Mouse (Mus musculus) ovary, postnatal 36 days (tissue): Measurements from ENCODE around the gene Plscr2.
"Not testable (repeated sequence)": the region's sequence is repeated elsewhere in the genome, so short reads cannot be mapped to it uniquely, and the experiment has no call there.

Experiments
- DNase-seq: peaks from one replicate; pipeline ENCODE4 v3.0.0; 2022; ENCODE audit warnings: low spot score, mixed read lengths

Plscr2 gene

DNA sequence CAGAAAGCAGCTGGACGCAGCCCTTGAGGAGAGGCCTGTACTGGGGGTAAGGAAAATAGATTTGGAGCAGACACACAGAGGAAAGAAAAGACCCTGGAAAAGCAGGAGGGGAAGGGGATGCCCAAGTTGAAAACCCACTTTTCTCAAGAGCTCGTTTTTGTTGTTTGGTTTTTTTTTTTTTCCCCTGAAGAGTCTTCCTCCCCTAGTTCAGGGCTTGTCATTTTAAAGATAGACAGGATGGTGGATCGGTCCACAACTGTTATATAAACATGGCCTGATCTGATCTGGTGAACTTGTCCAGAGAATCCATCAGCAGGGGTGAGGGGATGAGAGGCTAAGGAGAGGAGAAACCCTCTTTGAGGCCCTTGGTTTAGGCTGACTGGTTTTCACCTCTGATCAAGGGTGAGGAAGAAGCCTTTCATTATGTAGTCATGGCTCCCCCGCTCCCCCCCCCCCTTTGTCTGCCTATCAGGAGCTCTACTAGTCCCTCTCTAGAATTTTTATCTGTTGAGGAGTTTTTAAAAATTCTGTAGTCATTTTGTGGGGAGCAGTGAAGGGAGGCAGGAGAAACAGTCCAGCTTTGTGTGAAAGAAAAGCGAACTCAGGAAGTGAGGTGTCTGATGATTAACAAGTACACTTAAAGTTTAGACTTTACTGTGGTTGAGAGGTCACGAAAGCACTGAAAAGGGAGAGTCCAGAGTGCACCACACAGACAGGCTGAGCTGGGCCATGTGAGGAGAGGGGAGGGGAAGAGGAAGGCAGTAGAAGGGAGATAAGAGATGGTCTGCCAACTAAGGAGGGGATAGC lies 1.2 kb upstream of the Plscr2 start:
- DNase-seq: no peak

DNA sequence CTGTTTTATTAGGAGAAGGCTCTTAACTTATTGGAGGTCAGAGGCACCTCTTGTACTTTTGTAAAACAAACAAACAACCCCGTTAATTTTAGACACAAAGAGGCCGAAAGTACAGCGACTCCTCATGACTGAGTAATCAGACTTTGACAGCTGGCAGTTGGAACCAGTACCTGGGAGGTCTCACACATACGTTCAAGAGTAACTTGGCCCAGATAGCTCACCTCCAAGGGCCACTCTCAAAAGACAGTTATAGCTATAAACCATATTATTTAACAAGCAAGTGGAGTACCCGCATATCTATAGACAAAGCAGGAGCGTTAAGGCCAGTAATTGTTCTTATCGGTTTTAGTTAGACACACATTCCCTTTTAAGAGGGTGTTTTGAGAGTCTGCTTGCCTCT lies 958 bp downstream of the Plscr2 start:
- DNase-seq: no peak

DNA sequence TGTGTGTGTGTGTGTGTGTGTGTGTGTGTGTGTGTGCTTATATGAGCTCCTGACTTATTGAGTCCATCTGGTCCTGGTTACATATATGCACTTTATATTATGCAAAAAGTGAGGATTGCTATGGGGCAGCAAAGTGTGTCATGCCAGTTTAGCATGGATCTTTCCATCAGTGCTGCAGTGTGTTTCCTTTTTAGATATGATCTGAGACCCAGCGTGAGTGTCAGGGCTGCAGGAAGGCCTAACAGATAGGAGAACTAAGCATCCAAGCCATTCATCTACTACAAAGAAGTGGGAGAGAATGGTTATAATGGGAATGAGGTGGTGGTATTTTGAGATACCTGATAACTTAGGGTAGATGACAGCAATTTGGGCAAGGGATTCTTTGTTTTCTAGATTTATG lies 4.6 kb downstream of the Plscr2 start:
- no peak for DNase-seq

DNA sequence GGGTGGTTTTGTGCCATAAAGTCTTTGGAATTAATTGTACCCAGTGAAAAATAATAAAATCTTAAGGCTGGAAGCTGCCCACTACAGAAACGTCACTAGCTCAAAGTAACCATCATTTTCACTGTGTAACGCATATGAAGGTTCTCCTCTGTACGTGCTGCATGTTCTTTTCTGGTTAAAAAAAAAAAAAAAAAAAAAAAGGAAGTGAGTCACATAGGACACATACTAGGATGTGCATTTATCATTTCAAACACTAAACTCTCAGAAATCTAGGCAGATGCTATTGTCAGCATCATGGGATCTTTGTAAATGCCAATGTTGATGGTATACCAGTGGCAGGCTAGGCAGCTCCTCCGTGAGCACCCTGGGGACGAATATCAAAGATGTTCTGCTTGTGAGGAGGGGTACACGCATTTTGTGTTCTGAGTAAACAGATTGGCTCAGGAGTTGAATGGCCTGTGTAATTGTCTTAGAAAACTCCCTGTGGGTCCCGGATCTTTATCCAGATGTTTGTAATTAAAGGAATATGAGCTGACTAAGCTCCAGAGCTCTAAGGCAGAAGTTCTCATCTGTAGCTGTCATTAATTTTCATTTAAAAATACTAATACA lies 7.3 kb downstream of the Plscr2 start:
- DNase-seq: no peak

DNA sequence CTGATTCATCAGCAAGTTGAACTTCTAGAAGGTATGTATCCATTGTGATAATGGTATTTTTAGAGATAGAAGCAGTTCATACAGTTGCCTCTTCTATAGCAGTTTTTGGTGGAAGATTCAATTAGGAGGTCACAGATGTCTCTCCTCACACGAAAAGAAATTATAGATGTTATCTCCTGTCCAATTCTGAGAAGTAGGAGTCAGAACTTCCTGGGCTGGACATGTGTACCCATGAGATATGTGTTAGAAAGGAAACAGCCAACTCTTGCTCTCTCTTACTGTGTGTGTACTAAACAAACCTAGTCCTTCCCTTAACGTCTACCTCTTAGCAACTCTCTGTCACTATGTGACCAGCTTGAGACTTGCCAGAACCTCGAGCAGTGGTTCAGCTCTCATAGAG lies 14.3 kb downstream of the Plscr2 start:
- no peak for DNase-seq

DNA sequence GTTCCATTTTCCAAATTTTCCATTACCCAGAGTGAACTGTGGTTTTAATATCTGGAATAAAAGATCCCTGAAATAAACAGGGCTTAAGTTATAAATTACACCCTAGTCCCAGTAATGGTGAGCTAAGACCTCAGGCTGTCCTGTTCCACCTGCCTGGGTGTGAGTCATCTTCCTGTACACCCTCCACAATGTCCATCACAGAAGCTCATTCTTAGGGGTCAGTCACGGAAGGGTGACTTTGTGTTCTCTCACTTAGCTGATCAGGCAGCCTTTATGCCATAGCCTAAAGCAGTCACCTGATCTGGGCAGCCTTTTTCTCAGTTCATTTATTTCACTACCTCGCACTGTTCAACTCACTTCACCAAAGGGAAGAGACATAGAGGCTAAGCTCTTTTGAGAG lies 16.8 kb downstream of the Plscr2 start:
- DNase-seq: no peak

DNA sequence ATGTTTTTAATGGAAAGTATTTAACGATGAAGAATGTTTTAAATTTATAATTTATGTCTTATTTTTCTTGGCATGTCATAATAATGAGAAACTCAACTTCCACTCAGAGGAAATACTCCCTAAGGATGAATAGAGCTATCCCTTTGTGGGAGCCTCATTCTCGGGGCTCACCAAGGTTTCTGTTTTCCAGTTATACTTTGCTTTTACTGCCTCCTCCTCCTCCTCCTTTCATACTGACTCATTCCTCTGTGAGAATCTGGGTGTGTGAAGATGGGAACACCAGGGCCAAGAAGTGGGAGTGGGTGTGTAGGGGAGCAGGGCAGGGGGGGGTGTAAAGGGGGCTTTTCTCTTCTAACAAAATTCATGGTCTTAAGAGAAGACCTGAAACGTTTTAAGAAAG lies 17.5 kb downstream of the Plscr2 start:
- no peak for DNase-seq

DNA sequence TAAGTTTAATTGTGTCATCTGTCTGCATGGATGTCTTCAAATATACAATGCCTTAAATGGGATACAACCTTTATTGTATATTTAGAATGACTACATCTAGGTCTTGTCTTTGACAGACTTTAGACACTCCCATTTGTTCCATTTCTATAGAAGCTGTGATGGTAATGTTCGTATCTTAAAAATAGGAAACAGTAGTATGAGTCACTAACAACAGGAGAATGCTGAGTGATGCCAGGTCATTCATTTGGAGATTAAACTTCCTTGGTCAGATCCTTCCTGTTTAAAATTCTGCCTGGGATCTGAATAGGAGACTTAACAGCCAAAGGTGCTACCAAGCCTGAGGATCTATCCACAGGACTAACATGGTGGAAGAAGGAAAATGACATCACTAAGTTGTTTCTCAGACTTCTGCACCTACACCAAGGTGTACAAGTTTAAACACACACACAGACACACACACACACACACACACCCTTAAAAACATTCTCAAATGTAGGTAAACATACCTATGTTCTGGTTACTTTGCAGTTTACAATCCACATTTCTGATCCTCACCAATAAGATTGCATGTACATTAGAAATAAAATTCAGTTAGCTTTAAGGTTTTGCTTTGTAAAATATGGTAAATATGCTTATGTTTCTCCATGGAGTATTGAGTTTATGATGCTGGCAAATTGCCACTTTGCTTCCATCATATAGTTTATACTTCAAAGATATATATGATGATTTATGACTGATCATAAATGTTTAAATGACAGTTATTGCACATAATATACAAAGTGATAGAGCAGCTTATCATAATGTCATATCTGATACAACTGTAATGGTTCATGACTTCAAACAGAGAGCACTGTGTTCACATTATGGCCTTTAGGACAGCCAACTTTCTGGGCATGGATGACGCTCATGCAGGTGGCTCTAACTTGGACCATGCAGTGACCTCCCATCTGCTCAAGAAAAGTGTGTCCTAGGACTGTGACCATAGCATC lies 18.5 kb downstream of the Plscr2 start:
- DNase-seq: no peak

DNA sequence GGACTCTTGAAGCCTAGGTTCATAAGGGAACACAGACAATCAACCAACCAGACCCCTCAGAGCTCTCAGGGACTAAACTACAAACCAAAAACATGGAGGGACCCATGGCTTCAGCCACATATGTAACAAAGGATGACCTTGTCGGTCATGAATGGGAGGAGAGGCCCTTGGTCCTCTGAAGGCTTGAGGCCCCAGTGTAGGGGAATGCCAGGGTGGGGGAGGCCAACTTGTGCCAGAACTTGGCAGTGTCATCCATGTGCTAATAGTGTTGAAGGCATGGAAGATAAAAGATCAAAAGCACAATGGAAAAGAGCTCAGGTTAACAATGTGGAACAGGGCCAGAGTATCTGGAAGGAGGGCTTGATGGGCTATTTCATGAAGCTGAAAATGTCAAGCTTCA lies 22.9 kb downstream of the Plscr2 start:
- DNase-seq: no peak

DNA sequence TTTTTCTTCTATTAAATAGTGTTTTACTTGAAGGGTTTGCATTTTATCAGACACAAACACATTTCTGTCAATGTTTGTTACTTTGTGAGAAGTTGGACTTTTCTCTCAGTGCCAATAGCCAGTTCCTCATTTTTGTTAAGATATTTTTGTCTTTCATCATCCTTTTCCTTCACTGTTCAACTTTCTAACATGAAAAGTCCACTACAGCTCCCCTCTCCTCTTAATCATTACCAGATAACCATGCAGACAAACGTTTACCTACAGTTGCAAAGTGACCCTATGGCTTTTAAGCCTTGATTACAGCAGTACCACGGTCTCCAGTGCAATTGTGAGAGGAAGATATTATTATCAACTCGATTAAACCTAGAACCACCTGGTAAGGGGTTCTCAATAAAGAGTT lies 25.8 kb downstream of the Plscr2 start:
- no peak for DNase-seq

DNA sequence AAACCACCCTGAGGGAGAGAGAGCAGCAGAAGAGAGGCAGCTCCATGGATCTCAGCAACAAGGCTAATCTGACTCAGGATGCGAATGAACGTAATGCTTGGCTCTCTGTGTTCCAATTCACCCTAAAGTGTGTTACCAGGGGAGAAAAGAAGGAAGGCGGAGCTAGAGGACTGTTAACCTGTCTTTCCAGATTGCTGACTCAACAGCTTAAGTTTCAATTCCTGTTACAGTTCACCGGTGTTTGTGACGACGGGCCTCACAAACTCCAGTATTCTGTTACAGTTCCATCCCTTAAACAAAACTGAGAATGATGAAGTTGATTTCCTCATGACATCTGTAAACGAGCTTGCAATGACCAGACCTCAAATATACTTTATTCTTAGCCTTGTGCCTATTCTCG lies 29.7 kb downstream of the Plscr2 start:
- no peak for DNase-seq

DNA sequence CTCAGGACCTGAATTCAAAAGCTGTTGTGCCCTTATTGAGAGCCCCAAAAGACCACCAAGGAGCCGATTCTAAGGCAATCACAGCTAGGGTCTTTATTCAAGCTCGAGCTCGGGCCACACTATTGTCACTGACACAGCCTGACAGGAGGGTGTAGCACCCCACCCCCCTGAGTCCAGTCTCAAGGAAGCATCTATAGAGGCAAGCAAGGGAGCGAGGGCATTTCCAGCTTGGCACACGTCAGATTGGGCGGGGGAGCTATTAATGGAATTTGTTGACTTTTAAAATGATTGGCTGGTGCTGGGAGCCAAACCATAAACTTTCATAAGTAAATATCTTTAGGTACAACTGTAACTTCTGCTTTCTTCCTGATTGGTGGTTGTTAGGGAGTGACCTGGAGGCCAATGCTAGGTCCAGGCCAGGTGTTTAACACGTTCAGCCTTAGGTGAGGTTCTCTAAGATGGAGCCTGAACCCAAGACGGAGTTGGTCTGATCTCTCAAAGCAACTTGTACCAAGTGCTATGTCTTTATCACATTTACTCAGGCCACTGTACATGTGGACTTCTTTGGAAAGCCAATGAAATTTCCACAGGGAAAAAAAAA lies 30.3 kb downstream of the Plscr2 start:
- DNase-seq: no peak

DNA sequence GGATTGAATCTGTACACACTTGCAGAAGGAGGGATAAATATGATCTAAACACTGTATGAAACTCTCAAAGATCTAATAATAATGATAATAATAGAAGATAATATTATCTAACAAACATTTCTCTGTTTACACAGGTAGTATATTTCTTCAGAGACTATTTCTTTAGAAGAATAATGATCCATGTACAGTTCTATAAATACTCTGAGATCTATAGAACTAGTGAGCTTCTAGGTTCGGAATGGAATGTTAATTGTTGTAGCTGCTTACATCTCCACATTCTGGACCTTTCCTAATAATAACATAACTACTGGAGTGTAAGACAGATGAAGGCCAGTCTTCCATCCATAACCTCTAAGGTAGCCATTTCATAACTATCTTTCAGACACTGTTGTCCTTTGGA lies 33.7 kb downstream of the Plscr2 start, which contains the start of gene 1700057G04Rik:
1700057G04Rik (plus strand) TSS at position 301 of the 400 bp plus-strand sequence.
- DNase-seq: no peak

DNA sequence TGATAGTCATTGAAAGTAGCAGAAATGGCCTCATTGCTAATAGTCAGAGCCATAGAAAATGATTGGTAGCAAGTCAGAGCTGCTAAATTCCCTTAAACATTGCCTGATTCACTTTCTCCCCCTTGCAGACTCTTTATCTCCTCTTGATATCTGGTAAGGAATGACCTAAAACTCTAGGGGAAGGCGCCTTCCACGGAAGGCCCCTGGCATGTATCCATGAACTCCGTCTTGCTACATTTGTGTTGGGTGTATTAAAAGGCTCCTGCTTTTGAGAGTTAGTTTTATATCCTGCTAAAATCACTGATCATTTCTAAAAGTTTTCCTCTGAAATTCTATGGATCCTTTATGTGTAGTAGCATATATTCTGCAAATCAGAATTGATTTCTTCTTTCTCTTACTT lies 41.4 kb downstream of the Plscr2 start:
- DNase-seq: no peak

DNA sequence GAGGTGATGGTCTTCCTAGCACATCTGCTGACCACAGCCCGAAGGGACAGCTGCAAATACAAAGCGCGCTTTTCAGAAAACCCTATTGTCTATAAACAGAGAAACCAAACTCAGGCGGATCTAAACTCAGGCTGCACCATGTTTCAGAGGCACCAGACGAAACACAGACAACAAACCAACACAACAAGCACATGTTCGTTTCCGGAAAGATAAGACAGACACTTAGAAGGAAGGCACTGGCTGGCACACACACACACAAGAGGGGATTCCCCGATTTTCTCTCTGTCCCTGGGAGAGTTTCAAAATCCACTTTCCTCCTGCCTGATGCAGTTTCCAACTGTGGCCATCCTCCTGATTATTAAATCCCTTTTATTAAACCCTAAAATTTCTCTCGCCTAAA lies 50.5 kb downstream of the Plscr2 start:
- not testable (repeated sequence) for DNase-seq

DNA sequence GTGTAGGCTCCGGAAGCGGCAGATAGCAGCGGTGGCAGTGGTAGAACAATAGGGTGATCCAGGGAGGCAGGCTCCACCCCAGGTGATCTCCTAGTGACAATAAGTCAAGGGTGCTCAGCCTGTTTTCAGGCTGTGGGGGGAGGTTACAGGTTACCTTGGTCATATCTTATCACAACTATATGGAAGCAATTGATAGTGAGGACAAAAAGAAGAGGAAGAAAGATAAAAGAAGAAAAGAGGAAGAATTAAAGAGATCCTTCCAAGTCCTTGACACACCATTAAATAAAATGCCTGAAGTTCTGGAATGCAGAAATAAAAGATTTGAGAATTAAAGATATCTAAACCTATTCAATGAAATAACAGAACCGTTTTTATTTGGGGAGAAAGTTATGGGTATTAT lies 51.4 kb downstream of the Plscr2 start:
- DNase-seq: no peak

DNA sequence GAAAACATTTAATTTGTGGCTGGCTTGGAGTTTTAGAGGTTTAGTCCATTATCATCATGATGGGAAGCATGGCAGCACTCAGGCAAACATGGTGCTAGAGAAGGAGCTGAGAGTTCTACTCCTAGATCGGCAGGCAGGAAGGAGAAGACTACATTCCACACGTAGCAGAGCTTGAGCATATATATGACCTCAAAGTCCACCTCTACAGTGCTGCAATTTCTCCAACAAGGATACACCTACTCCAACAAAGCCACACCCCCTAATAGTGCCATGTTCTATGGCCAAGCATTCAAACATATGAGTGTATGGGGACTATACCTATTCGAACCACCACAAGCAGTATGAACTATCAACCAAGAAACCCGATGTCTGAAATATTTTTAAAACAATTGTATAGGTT lies 56.0 kb downstream of the Plscr2 start:
- no peak for DNase-seq

DNA sequence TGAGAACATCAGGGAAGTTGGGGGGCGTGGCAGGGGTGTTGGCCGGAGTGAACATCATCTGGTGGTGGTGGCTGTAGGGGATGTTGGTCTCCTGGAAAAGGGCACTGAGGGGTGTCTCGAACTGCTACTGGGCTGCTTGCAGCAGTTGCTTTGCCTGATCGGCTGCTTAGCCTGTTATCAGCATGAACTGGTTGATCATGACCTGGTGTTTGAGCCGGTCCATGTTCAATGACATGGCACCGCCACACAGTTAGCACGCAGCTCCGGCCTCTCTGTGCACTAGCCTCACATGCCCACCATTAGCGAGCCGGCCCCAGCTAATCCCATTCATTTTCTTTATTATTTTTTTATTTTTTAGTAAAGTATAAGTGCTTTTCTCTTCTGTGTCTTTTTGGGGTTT lies 59.4 kb downstream of the Plscr2 start:
- no peak for DNase-seq

DNA sequence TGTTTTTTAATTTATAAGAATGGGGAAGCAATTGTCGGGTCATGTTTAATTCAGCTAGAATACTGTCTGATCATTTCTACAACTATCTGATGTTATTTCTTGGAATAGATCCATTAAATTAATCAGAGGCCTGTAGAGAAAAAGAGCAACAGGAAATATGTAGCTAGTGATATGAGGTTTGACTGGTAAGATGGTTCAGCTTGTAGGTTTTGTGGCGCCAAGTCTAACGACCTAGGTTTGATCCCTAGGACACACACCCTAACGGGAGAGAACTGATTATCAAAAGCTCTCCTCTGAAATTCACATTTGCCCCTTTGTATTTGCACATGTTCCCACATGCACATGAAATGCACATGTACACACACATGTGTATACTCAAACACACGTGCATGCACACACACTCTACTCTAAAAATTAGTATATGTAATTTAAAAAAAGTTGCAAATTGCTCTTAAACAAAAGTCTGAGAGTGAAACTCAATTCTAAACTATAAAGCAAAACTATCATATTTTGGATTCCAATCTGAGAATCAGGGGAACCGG lies 59.9 kb downstream of the Plscr2 start:
- no peak for DNase-seq

DNA sequence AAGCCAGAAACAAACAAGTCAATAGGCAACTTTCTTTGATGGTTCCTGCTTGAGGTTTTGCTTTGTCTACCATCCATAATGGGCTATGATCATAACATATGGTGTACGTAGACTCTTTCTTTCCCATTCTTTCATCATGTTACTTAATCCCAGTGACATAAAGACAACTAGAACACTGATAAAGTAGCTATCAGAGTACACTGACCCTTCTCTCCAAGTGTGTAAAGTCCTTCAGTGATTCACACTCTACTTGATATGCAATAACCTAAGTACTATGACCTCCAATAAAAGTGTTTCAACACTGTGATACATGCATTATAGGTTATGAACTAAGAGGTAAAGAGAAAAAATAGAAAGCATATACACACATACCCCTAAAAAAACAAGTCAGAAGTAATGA lies 61.7 kb downstream of the Plscr2 start:
- DNase-seq: no peak

DNA sequence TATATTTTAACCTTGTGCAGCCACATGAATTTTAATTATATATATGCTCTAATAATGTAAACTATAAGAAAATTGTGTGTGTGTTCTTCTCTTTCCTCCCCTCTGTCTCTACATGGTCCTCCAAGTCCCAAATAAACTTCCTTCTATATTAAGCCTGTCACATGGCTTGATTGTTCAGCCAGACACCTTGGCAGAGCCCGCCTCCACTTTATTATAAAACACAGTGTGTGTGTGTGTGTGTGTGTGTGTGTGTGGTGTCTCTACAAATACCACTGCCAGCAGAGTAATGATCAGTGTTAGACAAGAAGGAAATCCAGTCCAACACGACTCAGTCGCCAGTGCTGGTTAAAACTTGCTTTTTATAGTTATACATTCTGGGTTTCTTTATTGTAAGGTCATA lies 62.3 kb downstream of the Plscr2 start:
- no peak for DNase-seq

DNA sequence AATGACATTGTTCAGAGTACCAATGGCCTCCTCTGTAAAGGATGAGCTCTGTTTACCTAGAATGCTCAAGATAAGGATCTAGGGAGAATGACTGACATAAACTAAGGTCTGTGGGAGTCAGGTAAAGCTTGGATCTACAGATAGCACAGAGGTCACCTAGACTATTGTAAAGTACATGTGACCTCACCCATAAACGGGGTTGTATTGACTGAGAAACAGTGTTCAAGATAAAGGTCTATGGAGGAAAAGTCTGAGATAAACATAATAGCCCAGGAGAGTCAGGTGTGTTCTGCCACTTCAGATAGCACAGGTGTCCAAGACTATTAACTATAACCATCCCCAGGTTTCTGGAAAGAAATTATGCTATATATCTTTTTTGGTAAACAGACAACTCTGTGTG lies 63.6 kb downstream of the Plscr2 start:
- DNase-seq: no peak
